Comparison of ENCODE assay signal across 8 mouse cellular contexts in genomic region chr17:46028210-46029051, GRCm38 (mm10). TPM values are rescaled to one million over a fixed set of nuclear protein-coding genes. Genes with fewer than 3 reads are reported as not detected.
DNase-seq lines count a peak whose midpoint lies in the region; ATAC-seq and TF ChIP-seq lines count a peak whose summit lies in the region.

No protein-coding gene starts in this region.

- H3K9me3 ChIP-seq in forebrain, postnatal 0 days (ENCODE audit: low read length), result no peaks in the 10 kb centered on the region
- no peaks in the 10 kb centered on the region for H3K9me3 ChIP-seq in kidney, embryonic 16.5 days (ENCODE audit: low read length)

- peaks cover 9% of the 10 kb centered on the region for H3K36me3 ChIP-seq in forebrain, postnatal 0 days (ENCODE audit: insufficient read depth)
- peaks cover 25% of the 10 kb centered on the region for H3K36me3 ChIP-seq in kidney, embryonic 16.5 days (ENCODE audit: insufficient read depth, low read length)
- H3K36me3 ChIP-seq in myocyte (ENCODE audit: control insufficient read depth, insufficient read depth), result peaks cover 56% of the 10 kb centered on the region

- peak; percentile 23 for DNase-seq in ovary, adult 18-20 months (ENCODE audit: low spot score)
- no peak for DNase-seq in ovary, postnatal 10 days (ENCODE audit: low spot score)
- DNase-seq in forebrain, postnatal 0 days, result no peak
- no peak for DNase-seq in testis, postnatal 14 days (ENCODE audit: low spot score)
- DNase-seq in spleen, postnatal 10 days (ENCODE audit: low spot score in 2 of 2), result no peak
- DNase-seq in ovary, postnatal 36 days (ENCODE audit: low spot score), result no peak

- H3K4me3 ChIP-seq in forebrain, postnatal 0 days (ENCODE audit: low read depth, low read length), result peak overlapping the region; percentile 81
- peak overlapping the region; percentile 77 for H3K4me3 ChIP-seq in kidney, embryonic 16.5 days (ENCODE audit: low read length)
- peak overlapping the region; percentile 97 for H3K4me3 ChIP-seq in myocyte

- no peak for ATAC-seq in forebrain, postnatal 0 days
- peak; percentile 17; the same call in 1 of the 2 replicates for ATAC-seq in kidney, embryonic 16.5 days (ENCODE audit: low FRiP score, low TSS enrichment)

- H3K27ac ChIP-seq in forebrain, postnatal 0 days (ENCODE audit: low read depth, low read length), result peak overlapping the region; percentile 74; the same call in 1 of the 2 replicates
- peak overlapping the region; percentile 96 for H3K27ac ChIP-seq in kidney, embryonic 16.5 days (ENCODE audit: low read length)

- no peaks in the 10 kb centered on the region for H3K27me3 ChIP-seq in forebrain, postnatal 0 days (ENCODE audit: insufficient read depth, low read length)
- H3K27me3 ChIP-seq in kidney, embryonic 16.5 days (ENCODE audit: insufficient read depth, low read length), result no peaks in the 10 kb centered on the region
- H3K27me3 ChIP-seq in myocyte (ENCODE audit: control insufficient read depth, insufficient read depth, insufficient read length), result no peaks in the 10 kb centered on the region

- peak overlapping the region; percentile 65 for H3K4me2 ChIP-seq in forebrain, postnatal 0 days (ENCODE audit: low read depth)
- peak overlapping the region; percentile 92 for H3K4me2 ChIP-seq in kidney, embryonic 16.5 days (replicated peaks; ENCODE audit: low read depth, low read length)
- H3K4me2 ChIP-seq in myocyte (ENCODE audit: low read depth), result peak overlapping the region; percentile 82

- no peak for TF ChIP-seq CTCF in forebrain, postnatal 0 days (IDR thresholded peaks at IDR 0.05; ENCODE audit: low read depth)

- 27% methylated on average over 15 of the region's 15 CpGs for WGBS in forebrain, postnatal 0 days
- WGBS in kidney, embryonic 16.5 days, result 15% methylated on average over 15 of the region's 15 CpGs

- H3ac ChIP-seq in myocyte (ENCODE audit: control insufficient read depth, insufficient read length), result peak overlapping the region; percentile 100

- peaks cover 25% of the 10 kb centered on the region for H3K4me1 ChIP-seq in forebrain, postnatal 0 days (ENCODE audit: insufficient read depth)
- H3K4me1 ChIP-seq in kidney, embryonic 16.5 days (ENCODE audit: insufficient read depth, low read length), result peaks cover 48% of the 10 kb centered on the region

- peak overlapping the region; percentile 2; the same call in 1 of the 2 replicates for H3K9ac ChIP-seq in forebrain, postnatal 0 days
- H3K9ac ChIP-seq in kidney, embryonic 16.5 days (replicated peaks; ENCODE audit: low read length), result peak overlapping the region; percentile 87

- TF ChIP-seq POLR2A in myocyte (IDR thresholded peaks at IDR 0.05; ENCODE audit: insufficient read length, low read depth), result no peak

- peaks cover 87% of the 10 kb centered on the region for H3K79me2 ChIP-seq in myocyte (ENCODE audit: control insufficient read depth, insufficient read depth)

TF ChIP-seq in myocyte, 11 proteins besides CTCF, POLR2A, EP300 and RAD21:
- TF ChIP-seq POLR2AphosphoS2 (IDR thresholded peaks at IDR 0.05; ENCODE audit: insufficient read length, low read depth), result peak; percentile 88
- no peak for TF ChIP-seq TCF12 (IDR thresholded peaks at IDR 0.05; ENCODE audit: insufficient read depth, poor library complexity, severe bottlenecking)

RNA-seq across cellular contexts. Expression of gene Vegfa, which starts 3.7 kb away (rescaled TPM):
- 70.7 and 96.5 TPM in 2 replicates for total RNA-seq in forebrain, postnatal 0 days (2014; rRNA removed)
- 2.0 and 2.3 TPM in 2 replicates for polyA plus RNA-seq in forebrain, postnatal 0 days (2015; fragmentation: Nextera tagmentation; extraction: Ambion mirVana)
- 5.7 and 5.9 TPM in 2 replicates for polyA plus RNA-seq in kidney, embryonic 16.5 days (2015; fragmentation: Nextera tagmentation; extraction: Ambion mirVana)
- polyA plus RNA-seq in myocyte (2012; fragmentation: generic; extraction: Trizol), result 177 TPM

Comparison
In these comparisons a context has a peak if more than half of its experiments do, and no peak if none do; other contexts are left out.
1. RNA of gene Vegfa, which starts 3.7 kb away (polyA plus RNA-seq): 177 TPM in myocyte (single experiment); 5.7 to 5.9 TPM in kidney, embryonic 16.5 days and 2.0 to 2.3 TPM in forebrain, postnatal 0 days; every median in the first group is over 10 times any median in the second.
2. Peak in every context shown above with its lines, with median percentiles within 50 percentile points of each other: H3K4me2 ChIP-seq and H3K4me3 ChIP-seq.